Mouse (Mus musculus): Measurements from ENCODE around the gene Psmd9. TPM values are rescaled to one million over a fixed set of nuclear protein-coding genes. Genes with fewer than 3 reads are reported as not detected.
A peak's percentile ranks its signal among the peaks of the same experiment; 100 is the strongest.

Gene Psmd9
- polyA plus RNA-seq, 1 experiment = 70.7 TPM

DNA sequence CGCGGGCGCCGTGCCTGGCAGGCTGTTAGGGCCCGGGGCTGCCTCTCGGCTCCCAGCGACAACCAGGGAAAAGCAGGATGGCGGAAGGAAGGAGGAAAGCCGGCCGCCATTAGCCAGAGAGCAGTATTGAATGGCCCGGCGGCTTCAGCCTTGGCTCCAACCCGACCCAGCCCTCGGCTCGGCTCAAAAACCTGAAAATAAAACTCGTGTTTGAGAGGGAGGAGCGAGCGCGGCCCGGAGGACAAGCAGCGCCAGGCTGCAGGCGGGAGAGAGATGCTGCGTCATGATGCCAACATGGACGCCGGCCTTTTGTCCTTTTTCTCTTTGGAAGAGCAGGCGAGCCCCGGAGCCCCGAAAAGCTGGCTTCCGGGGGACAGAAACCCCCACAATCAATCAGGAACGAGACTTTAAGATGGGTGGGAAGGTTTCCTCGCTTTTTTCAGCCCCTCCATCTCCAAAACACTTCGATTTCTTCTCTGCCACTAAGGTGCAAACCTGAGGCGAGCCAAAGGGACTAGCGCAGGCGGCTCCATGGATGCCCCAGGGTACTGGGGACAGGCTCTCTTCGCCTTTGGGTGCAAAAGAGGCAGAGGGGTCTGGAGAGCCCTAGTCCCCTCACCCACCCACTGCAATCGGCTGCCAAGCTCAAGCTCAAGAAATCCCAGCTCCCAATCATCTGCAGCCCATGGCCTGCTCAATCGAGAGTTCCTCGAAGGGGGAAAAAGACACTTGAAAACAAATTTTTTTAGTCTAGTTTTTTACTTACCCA lies 30.1 kb upstream of the Psmd9 start:
- Histone ChIP-seq H3K27ac (ENCODE audit: control insufficient read depth, insufficient read depth, low read depth, low read length, poor library complexity) (peak overlapping the region; percentile 99), H3K4me3 (replicated peaks; ENCODE audit: control insufficient read depth, low read depth, low read length) (peak overlapping the region; percentile 77), H3K4me1 (ENCODE audit: control insufficient read depth, insufficient read depth, low read length) (no peaks in the 10 kb centered on the region; the same call in none of the 2 replicates)
- TF ChIP-seq CTCF (IDR thresholded peaks at IDR 0.05; ENCODE audit: control insufficient read depth, insufficient read depth, low read length) (no peak), POLR2A (IDR thresholded peaks at IDR 0.05; ENCODE audit: borderline replicate concordance, control insufficient read depth, low read depth, low read length) (peak; percentile 82)
- 2% methylated on average over 39 of the region's 39 CpGs for WGBS

DNA sequence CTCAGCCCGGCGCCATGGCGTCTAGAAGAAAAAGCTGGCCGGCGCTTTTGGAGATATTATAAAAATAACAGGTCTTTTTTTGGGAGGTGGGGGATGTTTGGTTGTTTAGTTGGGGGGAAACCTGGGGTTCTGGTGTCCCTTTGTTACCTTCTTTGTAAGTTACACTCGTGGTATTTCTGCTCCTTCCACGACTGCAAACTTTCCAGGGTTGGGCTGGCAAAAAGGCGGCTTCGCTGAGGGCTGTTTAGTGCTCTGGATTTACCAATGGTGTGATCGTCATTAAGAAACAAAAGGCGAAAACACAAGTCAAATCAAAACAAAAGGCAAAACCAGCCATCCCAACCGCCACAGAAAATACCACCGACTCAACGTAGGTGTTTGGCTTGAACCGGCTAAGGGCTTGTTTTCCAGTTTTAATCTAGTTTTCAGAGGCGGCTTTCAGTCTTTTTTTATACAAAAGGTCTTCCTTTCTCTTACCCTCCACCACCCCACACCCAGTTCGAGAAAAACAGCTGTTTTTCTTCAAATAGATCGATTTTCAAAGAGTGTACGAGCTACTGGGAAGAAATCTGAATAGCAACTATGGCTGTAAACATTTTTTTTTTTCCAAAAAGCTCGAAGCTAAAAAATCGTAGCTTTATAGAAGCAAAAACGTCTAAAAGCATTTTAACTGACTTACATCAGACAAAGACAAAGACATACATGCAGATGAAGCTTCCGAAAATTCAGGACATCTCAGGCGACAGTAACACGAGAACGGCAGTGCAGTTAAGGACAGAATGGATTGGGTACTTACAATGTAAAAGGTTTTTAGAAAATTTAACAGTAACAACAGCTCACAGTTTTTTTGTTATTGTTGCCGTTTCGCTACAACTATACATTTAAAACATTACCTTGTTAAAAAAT lies 29.2 kb upstream of the Psmd9 start:
- H3K4me3 ChIP-seq (replicated peaks; ENCODE audit: control insufficient read depth, low read depth, low read length) = peak overlapping the region; percentile 77
- 1% methylated on average over 28 of the region's 28 CpGs for WGBS
- no peaks in the 10 kb centered on the region; the same call in none of the 2 replicates for H3K4me1 ChIP-seq (ENCODE audit: control insufficient read depth, insufficient read depth, low read length)
- peak overlapping the region; percentile 99 for H3K27ac ChIP-seq (ENCODE audit: control insufficient read depth, insufficient read depth, low read depth, low read length, poor library complexity)
- TF ChIP-seq CTCF (IDR thresholded peaks at IDR 0.05; ENCODE audit: control insufficient read depth, insufficient read depth, low read length) (no peak), POLR2A (IDR thresholded peaks at IDR 0.05; ENCODE audit: borderline replicate concordance, control insufficient read depth, low read depth, low read length) (no peak)

GRCm38 (mm10) chr5:123140694-123141554 lies 28.3 kb upstream of the Psmd9 start:
- TF ChIP-seq POLR2A (IDR thresholded peaks at IDR 0.05; ENCODE audit: borderline replicate concordance, control insufficient read depth, low read depth, low read length) = peak; percentile 90
- no peak for TF ChIP-seq CTCF (IDR thresholded peaks at IDR 0.05; ENCODE audit: control insufficient read depth, insufficient read depth, low read length)
- H3K4me1 ChIP-seq (ENCODE audit: control insufficient read depth, insufficient read depth, low read length) = no peaks in the 10 kb centered on the region; the same call in 1 of the 2 replicates
- WGBS = under 1% methylated on average over 31 of the region's 31 CpGs
- H3K4me3 ChIP-seq (replicated peaks; ENCODE audit: control insufficient read depth, low read depth, low read length) = peak overlapping the region; percentile 87
- H3K27ac ChIP-seq (ENCODE audit: control insufficient read depth, insufficient read depth, low read depth, low read length, poor library complexity) = peak overlapping the region; percentile 99

- Histone ChIP-seq H3K4me3 (replicated peaks; ENCODE audit: control insufficient read depth, low read depth, low read length) (peak overlapping the region; percentile 87), H3K4me1 (ENCODE audit: control insufficient read depth, insufficient read depth, low read length) (no peaks in the 10 kb centered on the region; the same call in none of the 2 replicates), H3K27ac (ENCODE audit: control insufficient read depth, insufficient read depth, low read depth, low read length, poor library complexity) (peak overlapping the region; percentile 99)
- WGBS = under 1% methylated on average over 37 of the region's 38 CpGs
- TF ChIP-seq CTCF (IDR thresholded peaks at IDR 0.05; ENCODE audit: control insufficient read depth, insufficient read depth, low read length) (no peak), POLR2A (IDR thresholded peaks at IDR 0.05; ENCODE audit: borderline replicate concordance, control insufficient read depth, low read depth, low read length) (no peak)
Measured at GRCm38 (mm10) chr5:123141555-123142160, 27.6 kb upstream of the Psmd9 start.

DNA sequence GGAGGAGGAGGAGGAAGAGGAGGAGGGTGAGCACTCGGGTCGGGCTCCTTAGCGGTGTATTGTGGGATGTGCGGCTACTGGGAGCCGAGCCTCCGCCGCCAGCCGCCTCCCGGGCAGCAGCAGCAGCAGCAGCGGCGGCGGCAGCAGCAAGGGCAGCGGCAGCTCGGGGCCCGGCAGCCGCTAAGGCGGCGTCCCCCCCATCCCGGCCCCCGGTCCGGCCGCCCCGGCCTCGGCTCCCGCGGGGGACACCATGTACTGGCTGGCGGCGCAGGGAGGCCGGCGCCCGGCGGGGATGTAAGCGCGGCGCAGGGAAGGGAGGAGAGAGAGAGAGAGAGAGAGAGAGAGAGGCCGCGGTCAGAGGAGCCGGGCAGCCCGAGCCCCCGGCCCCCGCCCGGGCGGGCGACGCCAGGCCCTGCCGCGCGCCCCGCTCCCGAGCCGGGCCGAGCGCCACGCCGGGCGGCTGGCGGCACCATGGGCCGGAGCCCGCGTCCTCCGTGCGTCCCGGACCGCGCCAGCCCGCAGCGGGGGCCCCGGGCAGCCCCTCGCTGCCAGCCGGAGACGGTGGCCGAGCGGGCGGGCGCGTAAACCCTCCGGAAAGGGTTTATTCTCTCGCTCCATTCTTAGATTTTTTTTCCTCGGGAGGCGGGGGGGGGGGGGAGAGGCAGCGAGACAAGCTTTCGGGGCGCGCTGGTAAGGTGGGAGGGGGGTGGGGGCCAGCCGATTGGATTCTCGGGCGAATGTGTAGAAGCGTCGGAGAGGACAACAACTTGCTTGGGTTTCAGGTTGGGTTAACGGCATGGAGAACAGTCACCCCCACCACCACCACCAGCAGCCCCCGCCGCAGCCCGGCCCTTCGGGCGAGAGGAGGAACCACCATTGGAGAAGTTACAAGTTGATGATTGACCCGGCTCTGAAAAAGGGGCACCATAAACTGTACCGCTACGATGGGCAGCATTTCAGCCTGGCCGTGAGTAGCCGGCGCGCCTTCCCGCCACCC lies 26.8 kb upstream of the Psmd9 start, which contains the start of gene Setd1b:
Gene Setd1b, plus strand, starts transcription at position 33 of the 997 bp plus-strand sequence.
- Histone ChIP-seq H3K4me3 (replicated peaks; ENCODE audit: control insufficient read depth, low read depth, low read length) (peak within 1 kb of the TSS; percentile 87), H3K27ac (ENCODE audit: control insufficient read depth, insufficient read depth, low read depth, low read length, poor library complexity) (peak within 1 kb of the TSS; percentile 99), H3K4me1 (ENCODE audit: control insufficient read depth, insufficient read depth, low read length) (no peaks in the 10 kb centered on the region; the same call in none of the 2 replicates)
- TF ChIP-seq CTCF (IDR thresholded peaks at IDR 0.05; ENCODE audit: control insufficient read depth, insufficient read depth, low read length) (no peak), POLR2A (IDR thresholded peaks at IDR 0.05; ENCODE audit: borderline replicate concordance, control insufficient read depth, low read depth, low read length) (peak; percentile 70; the same call in 1 of the 2 replicates)
- 1% methylated on average over 91 of the region's 103 CpGs for WGBS

DNA sequence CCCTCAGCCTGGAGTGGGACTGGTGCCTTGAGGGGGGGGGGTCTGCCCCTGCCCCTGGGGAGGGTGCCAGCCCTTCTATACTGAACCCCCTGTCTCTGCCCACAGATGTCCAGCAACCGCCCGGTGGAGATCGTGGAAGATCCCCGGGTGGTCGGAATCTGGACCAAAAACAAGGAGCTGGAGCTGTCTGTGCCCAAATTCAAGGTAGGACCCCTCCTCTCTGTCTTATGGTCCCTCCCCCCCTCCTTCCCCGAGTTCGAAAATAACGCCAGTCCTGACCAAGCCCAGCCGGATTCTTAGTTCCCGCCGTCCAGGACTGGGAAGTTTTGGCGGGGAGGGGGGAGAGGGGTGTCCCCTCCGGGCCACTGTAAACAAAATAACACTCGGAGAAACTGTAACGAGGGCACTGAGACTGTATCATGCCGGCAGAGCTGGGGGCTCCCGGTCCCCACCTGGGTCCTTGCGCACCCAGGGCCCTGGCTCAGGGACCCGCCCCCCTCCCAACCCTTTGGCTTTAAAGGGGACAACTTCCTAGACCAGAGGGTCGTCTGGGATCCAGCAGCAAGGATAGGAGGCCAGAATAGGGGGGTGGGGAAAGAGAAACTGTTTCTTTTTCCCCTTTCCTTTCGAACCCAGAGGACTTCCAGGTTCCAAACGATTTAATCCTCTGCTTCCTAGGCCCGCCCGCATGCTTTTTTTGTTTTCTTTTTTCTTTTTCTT lies 25.8 kb upstream of the Psmd9 start:
- WGBS = 0% methylated on average over 24 of the region's 24 CpGs

More for the DNA sequence above, 25.8 kb upstream of the Psmd9 start:
- peak overlapping the region; percentile 71 for H3K27ac ChIP-seq (ENCODE audit: control insufficient read depth, insufficient read depth, low read depth, low read length, poor library complexity)
- H3K4me3 ChIP-seq (replicated peaks; ENCODE audit: control insufficient read depth, low read depth, low read length) = peak overlapping the region; percentile 82
- no peaks in the 10 kb centered on the region; the same call in none of the 2 replicates for H3K4me1 ChIP-seq (ENCODE audit: control insufficient read depth, insufficient read depth, low read length)
- TF ChIP-seq CTCF (IDR thresholded peaks at IDR 0.05; ENCODE audit: control insufficient read depth, insufficient read depth, low read length) = no peak
- TF ChIP-seq POLR2A (IDR thresholded peaks at IDR 0.05; ENCODE audit: borderline replicate concordance, control insufficient read depth, low read depth, low read length) = no peak
